Mouse (Mus musculus): Measurements from ENCODE around the gene Rhox10.
"Not testable (repeated sequence)": the region's sequence is repeated elsewhere in the genome, so short reads cannot be mapped to it uniquely, and the experiment has no call there.

GRCm38 (mm10) chrX:38043014-38043413 lies 23.3 kb upstream of the Rhox10 start, which contains the start of gene Btg1-ps2:
- not testable (repeated sequence) for TF ChIP-seq CTCF (IDR thresholded peaks at IDR 0.05; ENCODE audit: borderline replicate concordance, control insufficient read depth, extremely low read depth, insufficient read depth, low read length, poor library complexity); POLR2A (IDR thresholded peaks at IDR 0.05; ENCODE audit: control insufficient read depth, extremely low read depth, insufficient read depth, low read length, poor library complexity)

All from thymus, adult 2 months (tissue).